ENCODE assay signal across 16 mouse cellular contexts in the genomic region with DNA sequence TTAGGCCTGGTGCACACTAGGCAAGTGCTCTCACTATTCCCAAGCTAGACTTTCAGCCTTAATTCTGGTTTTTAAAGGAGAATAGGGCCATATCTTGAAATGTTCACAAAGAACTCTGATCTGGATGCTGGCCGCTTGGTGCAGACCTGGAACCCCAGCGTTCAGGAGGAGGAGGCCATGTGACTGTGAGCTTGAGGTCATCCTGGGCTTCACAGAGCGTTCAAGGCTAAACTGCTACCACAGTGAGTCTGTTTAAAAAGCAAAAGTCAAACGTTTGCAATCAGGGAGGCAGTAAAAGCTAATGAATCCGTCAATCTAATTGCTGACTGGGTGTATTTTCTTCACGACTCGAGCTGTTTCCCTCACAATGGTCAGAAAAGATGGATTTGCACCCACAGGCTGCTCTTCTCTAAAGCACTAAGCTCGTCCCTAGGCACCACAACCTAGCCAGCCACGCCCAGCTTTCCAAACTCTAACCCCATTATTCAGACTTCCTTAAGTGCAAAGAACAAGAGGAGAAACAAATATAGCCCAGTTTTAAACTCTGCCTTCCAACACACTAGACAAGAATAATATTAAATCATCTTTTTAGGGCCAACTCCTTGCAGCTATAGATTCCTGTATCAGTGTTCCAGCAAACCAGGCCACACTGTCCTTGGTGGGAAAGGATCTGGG. TPM values are rescaled to one million over a fixed set of nuclear protein-coding genes. Genes with fewer than 3 reads are reported as not detected.
DNase-seq lines count a peak whose midpoint lies in the region; ATAC-seq lines count a peak whose summit lies in the region.
"Had no signal": no experiment of that assay in that cellular context is flagged by ENCODE, and none has a peak within 500 bp of the region (broad histone marks: within the 10 kb centered on the region; RNA-seq: fewer than 3 reads in every experiment).

No protein-coding gene starts in this region.

- no peaks in the 10 kb centered on the region for H3K9me3 ChIP-seq in liver, embryonic 13.5 days (replicated peaks)
- no peaks in the 10 kb centered on the region for H3K9me3 ChIP-seq in liver, embryonic 12.5 days (replicated peaks)
- H3K9me3 ChIP-seq in intestine, embryonic 15.5 days: no peaks in the 10 kb centered on the region
- no peaks in the 10 kb centered on the region for H3K9me3 ChIP-seq in stomach, embryonic 15.5 days
- H3K9me3 ChIP-seq: neural tube, embryonic 13.5 days had no signal

- no peak overlapping the region for H3K4me3 ChIP-seq in liver, embryonic 13.5 days (replicated peaks)
- H3K4me3 ChIP-seq in liver, embryonic 12.5 days: no peak overlapping the region
- H3K4me3 ChIP-seq in intestine, embryonic 15.5 days (replicated peaks): no peak overlapping the region
- H3K4me3 ChIP-seq in stomach, embryonic 15.5 days (replicated peaks): no peak overlapping the region
- H3K4me3 ChIP-seq: neural tube, embryonic 13.5 days had no signal

- no peak for ATAC-seq in liver, embryonic 13.5 days (ENCODE audit: low read depth)
- ATAC-seq in liver, embryonic 12.5 days: no peak
- ATAC-seq in intestine, embryonic 15.5 days: no peak
- no peak for ATAC-seq in stomach, embryonic 15.5 days (ENCODE audit: insufficient read depth, low FRiP score, low read depth)
- ATAC-seq: activated CD4-positive, CD25-positive, alpha-beta regulatory T cell, adult 4 months; midbrain, embryonic 16.5 days had no signal

- peak; percentile 3 for DNase-seq in gastrocnemius, postnatal 25 days
- DNase-seq in gastrocnemius, postnatal 10 days: no peak
- no peak for DNase-seq in liver, embryonic 13.5 days
- DNase-seq in frontal cortex, postnatal 36 days (ENCODE audit: low spot score in 2 of 2): no peak
- DNase-seq in thymus, postnatal 4 days: no peak
- DNase-seq: B cell, adult 2 months; cerebellum, postnatal 14 days; layer of hippocampus, postnatal 36 days; lung, embryonic 14.5 days; thymus, adult 18-20 months had no signal

- H3K36me3 ChIP-seq in liver, embryonic 13.5 days: peaks cover 60% of the 10 kb centered on the region
- H3K36me3 ChIP-seq in liver, embryonic 12.5 days: peaks cover 77% of the 10 kb centered on the region
- H3K36me3 ChIP-seq in intestine, embryonic 15.5 days: 0 out of 2 replicates have a peak, but pooled peaks cover 6% of the 10 kb centered on the region
- H3K36me3 ChIP-seq in stomach, embryonic 15.5 days: no peaks in the 10 kb centered on the region; the same call in 1 of the 2 replicates
- H3K36me3 ChIP-seq: neural tube, embryonic 13.5 days had no signal

- 0 out of 2 replicates have a peak overlapping the region, but pooled peaks have one; percentile 8 for H3K9ac ChIP-seq in liver, embryonic 13.5 days
- H3K9ac ChIP-seq in liver, embryonic 12.5 days: no peak overlapping the region
- peak overlapping the region; percentile 4; the same call in 1 of the 2 replicates for H3K9ac ChIP-seq in intestine, embryonic 15.5 days
- no peak overlapping the region for H3K9ac ChIP-seq in stomach, embryonic 15.5 days
- H3K9ac ChIP-seq: neural tube, embryonic 13.5 days had no signal

- 63% methylated on average over 9 of the region's 9 CpGs for WGBS in liver, embryonic 13.5 days (ENCODE audit: insufficient replicate concordance)
- 61% methylated on average over 9 of the region's 9 CpGs for WGBS in liver, embryonic 12.5 days (ENCODE audit: insufficient replicate concordance)
- 43% methylated on average over 9 of the region's 9 CpGs for WGBS in intestine, embryonic 15.5 days
- 41% methylated on average over 9 of the region's 9 CpGs for WGBS in stomach, embryonic 15.5 days

- no peaks in the 10 kb centered on the region for H3K27me3 ChIP-seq in liver, embryonic 13.5 days
- H3K27me3 ChIP-seq in liver, embryonic 12.5 days (replicated peaks): no peaks in the 10 kb centered on the region
- H3K27me3 ChIP-seq in intestine, embryonic 15.5 days (replicated peaks): no peaks in the 10 kb centered on the region
- no peaks in the 10 kb centered on the region for H3K27me3 ChIP-seq in stomach, embryonic 15.5 days (replicated peaks)
- H3K27me3 ChIP-seq: neural tube, embryonic 13.5 days had no signal

- H3K4me2 ChIP-seq in liver, embryonic 13.5 days: 0 out of 2 replicates have a peak overlapping the region, but pooled peaks have one; percentile 6
- no peak overlapping the region for H3K4me2 ChIP-seq in liver, embryonic 12.5 days
- peak overlapping the region; percentile 46 for H3K4me2 ChIP-seq in intestine, embryonic 15.5 days (replicated peaks)
- 0 out of 2 replicates have a peak overlapping the region, but pooled peaks have one; percentile 11 for H3K4me2 ChIP-seq in stomach, embryonic 15.5 days
- H3K4me2 ChIP-seq: lung, embryonic 14.5 days; neural tube, embryonic 13.5 days had no signal

- H3K4me1 ChIP-seq in liver, embryonic 13.5 days (replicated peaks): peaks cover 83% of the 10 kb centered on the region
- H3K4me1 ChIP-seq in liver, embryonic 12.5 days: peaks cover 86% of the 10 kb centered on the region
- peaks cover 30% of the 10 kb centered on the region for H3K4me1 ChIP-seq in intestine, embryonic 15.5 days (replicated peaks)
- peaks cover 29% of the 10 kb centered on the region for H3K4me1 ChIP-seq in stomach, embryonic 15.5 days

- no peak overlapping the region for H3K27ac ChIP-seq in liver, embryonic 13.5 days
- H3K27ac ChIP-seq in liver, embryonic 12.5 days: no peak overlapping the region
- H3K27ac ChIP-seq in intestine, embryonic 15.5 days: peak overlapping the region; percentile 71; the same call in 1 of the 2 replicates
- H3K27ac ChIP-seq in stomach, embryonic 15.5 days: peak overlapping the region; percentile 31; the same call in 1 of the 2 replicates
- H3K27ac ChIP-seq: neural tube, embryonic 13.5 days had no signal

RNA-seq across cellular contexts. Expression of gene Nfe2l2, which starts 8.6 kb away (rescaled TPM):
- total RNA-seq in gastrocnemius, postnatal 25 days (2021): 10 to 100 TPM; 27.6 to 29.6 TPM
- total RNA-seq in gastrocnemius, postnatal 10 days (2021): 10 to 100 TPM; 28.4 to 33.3 TPM
- 44.6 and 54.3 TPM in 2 replicates for polyA plus RNA-seq in liver, embryonic 13.5 days (2015; fragmentation: Nextera tagmentation; extraction: Ambion mirVana)
- 51.9 and 53.1 TPM in 2 replicates for polyA plus RNA-seq in liver, embryonic 12.5 days (2016; fragmentation: Nextera tagmentation; extraction: Ambion mirVana)
- polyA plus RNA-seq in intestine, embryonic 15.5 days (2015; fragmentation: Nextera tagmentation; extraction: Ambion mirVana): 89.3 and 93.6 TPM in 2 replicates
- 93.9 and 97.4 TPM in 2 replicates for polyA plus RNA-seq in stomach, embryonic 15.5 days (2015; fragmentation: Nextera tagmentation; extraction: Ambion mirVana)

RNA-seq across cellular contexts. Expression of gene Hnrnpa3, which starts 36.8 kb away (rescaled TPM):
- 100 to 1,000 TPM; 108 to 125 TPM for total RNA-seq in gastrocnemius, postnatal 25 days (2021)
- total RNA-seq in gastrocnemius, postnatal 10 days (2021): 100 to 1,000 TPM; 280 to 305 TPM
- 161 and 182 TPM in 2 replicates for polyA plus RNA-seq in liver, embryonic 13.5 days (2015; fragmentation: Nextera tagmentation; extraction: Ambion mirVana)
- 199 and 204 TPM in 2 replicates for polyA plus RNA-seq in liver, embryonic 12.5 days (2016; fragmentation: Nextera tagmentation; extraction: Ambion mirVana)
- polyA plus RNA-seq in intestine, embryonic 15.5 days (2015; fragmentation: Nextera tagmentation; extraction: Ambion mirVana): 280 and 299 TPM in 2 replicates
- polyA plus RNA-seq in stomach, embryonic 15.5 days (2015; fragmentation: Nextera tagmentation; extraction: Ambion mirVana): 241 and 344 TPM in 2 replicates

Comparison
In these comparisons a context has a peak if more than half of its experiments do, and no peak if none do; other contexts are left out.
1. H3K9ac ChIP-seq: peak in liver, embryonic 13.5 days (single experiment) and intestine, embryonic 15.5 days (single experiment); none in liver, embryonic 12.5 days (single experiment) and stomach, embryonic 15.5 days (single experiment).
2. H3K27ac ChIP-seq: peak in intestine, embryonic 15.5 days (single experiment) and stomach, embryonic 15.5 days (single experiment); none in liver, embryonic 13.5 days (single experiment) and liver, embryonic 12.5 days (single experiment).